Mouse (Mus musculus): ENCODE results near the gene Lman1l. TPM values are rescaled to one million over a fixed set of nuclear protein-coding genes. Genes with fewer than 3 reads are reported as not detected.

The Lman1l gene
- polyA plus RNA-seq (2012; rRNA removed): 0.05 TPM in 1 of 2 replicates, not detected in the other

DNA sequence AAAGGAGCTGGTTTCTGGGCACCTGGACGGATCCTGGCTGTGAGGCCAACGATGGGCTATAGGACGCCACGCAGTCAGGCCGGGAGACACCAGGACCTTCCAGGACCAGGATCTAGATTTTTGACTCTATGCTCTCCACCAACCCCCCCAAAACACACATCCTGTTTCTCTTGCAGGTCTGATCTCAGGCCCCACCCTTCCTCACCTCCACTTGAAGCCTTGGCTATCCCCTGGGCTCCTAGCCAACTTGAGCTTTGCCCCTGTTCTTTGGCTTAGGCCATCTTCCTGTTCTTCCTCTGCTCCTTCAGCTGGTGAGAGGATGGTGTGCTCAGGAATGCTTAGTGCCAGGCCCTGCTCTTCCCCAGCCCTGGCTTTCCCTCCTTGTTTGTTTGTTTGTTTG is at the start of gene Lman1l:
Gene Lman1l, minus strand, starts transcription at position 101 of the 400 bp plus-strand sequence.

DNA sequence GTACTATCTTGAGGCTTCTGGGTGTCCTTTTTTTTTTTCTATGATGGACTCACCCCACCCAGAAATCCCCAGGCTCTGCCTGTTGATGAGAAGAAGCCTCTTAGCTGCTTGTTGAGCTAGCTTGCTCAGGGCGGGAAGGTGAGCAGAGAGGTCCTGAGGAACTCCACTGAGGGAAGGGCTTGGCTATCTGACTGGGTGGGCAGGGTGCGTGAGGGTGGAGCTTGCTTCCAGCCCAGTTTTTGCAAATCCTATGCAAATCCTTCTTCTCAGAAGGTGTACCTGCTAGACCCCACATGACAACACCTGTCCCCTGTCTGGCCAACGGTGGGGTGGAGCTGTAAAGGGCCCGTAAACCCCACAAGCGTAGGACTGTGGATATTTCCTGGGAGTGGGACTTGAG is 32.7 kb upstream of the Lman1l start, which contains the start of gene Csk:
Gene Csk, minus strand, starts transcription at position 349 of the 400 bp plus-strand sequence.

DNA sequence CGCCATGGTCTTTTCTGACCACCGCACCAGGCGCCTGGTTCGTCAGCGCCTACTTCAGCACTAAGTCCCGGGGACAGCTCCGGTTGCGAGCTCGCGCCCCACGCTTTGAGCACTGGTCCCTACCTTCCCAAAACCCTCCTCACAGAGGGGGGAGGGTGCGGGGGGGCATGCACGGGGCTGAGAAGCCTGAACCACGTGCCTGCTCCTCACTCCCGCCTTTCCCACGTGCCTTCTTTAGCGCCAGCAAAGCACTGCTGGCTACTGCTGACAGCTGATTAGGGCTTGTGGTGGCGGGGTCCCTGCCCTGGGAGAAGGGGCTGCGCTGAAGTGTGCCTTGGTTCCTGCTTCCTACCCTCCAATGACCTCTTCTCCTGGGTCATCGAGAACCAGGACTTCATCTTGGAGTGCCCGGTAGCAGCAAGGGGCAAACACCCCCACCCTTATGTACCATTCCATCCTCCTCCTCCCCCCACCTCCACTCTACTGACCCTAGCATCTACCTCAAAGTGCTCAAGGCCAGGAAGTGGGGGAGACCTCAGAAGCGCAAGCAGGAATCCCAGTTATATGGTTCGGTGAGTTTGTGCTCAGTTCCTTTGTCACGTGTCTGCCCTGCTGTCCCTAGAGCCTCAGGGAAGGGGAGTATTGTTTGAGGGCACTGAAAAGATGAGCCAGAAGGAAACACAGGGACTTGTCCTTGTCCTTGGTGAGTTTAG is 14.3 kb downstream of the Lman1l start, which contains the start of gene Cplx3:
Gene Cplx3, minus strand, starts transcription at position 143 of the 713 bp plus-strand sequence.

DNA sequence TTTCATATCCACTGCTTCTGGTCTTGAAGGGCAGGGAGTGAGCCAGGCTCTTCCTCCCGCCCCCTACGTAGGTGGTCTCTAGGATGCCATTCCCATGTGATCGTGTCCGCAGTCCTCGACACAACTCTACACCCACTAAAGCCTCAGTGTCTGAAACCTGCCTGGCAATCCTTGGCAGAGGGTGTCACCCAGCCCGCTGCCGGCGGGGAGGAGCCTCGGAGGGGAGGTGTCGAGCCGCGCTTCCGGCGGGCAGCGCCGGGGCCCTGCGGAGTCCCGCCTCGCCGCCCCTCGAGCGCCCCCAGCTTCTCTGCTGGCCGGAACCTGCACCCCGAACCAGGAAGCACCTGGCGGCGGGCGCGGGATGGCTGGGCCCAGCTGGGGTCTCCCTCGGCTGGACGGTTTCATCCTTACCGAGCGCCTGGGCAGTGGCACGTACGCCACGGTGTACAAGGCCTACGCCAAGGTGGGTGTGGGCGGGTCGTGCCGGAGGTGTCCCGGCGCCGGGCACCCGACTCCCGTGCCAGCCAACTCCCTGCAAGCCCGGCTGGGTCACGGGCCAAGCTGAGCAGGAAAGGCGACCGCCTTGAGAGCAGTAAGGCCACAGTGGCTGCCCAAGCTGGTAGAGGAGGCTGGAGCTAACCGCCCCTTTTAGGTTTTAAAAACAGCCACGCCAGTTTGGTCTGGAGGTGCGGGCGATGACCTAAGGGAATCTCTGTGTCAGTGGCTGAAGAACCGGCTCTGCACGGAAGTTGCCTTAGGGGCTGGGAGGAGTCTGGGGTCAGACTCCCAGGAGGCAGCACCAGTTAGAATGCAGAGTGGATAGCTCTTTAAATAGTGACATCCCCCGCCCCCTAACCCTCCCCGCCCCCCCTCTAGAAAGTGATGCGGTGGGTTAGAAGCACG is 31.1 kb downstream of the Lman1l start, which contains the start of gene Ulk3:
Gene Ulk3, plus strand, starts transcription at position 229 of the 903 bp plus-strand sequence.

DNA sequence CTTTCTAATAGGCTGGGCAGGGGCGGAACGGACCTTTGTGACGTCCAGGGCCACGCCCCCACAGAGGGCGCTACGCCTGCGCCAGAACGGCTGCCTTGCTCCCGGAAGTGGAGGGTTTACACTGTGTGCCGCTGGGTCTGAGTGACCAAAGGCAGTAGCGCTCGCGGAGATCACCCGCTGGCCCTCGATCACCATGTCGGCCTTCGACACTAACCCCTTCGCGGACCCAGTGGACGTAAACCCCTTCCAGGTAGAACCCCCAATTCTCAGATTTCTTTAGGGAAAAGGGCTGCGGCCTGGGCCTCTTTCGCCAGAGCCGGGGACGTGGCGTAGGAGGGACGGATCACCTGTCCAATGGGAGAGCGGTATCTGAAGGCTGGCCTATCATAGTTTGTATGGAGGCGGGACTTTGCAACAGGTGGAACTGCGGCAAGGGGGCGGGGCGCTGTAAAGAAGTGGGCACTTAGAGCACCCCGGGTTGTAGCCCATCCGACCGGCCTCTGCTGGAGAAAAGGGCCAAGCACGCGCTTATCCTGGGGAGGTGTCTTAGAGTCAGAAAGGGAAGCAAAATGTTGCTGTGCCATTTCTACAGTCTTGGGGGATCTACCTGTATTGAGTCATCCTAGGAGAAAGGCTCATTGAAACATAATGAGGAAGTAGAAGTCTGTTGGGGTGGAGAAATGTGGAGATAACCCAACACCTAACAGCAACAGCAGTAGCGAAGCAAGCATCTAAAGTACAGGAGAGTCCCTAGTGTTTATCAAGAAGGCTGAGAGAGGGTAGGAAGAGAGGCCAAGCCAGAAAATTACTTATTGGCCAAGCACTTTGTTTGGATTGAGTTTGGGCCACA is 59.5 kb downstream of the Lman1l start, which contains the start of gene Scamp2:
Gene Scamp2, plus strand, starts transcription at position 83 of the 850 bp plus-strand sequence.

Other genes starting within 250 kb of the Lman1l start
- 17.6 and 19.2 TPM in 2 replicates for gene Ppcdc, start 180.7 kb downstream of the Lman1l start, polyA plus RNA-seq (2012; rRNA removed)
- 158 and 168 TPM in 2 replicates for gene Scamp5, start 152.7 kb downstream of the Lman1l start, polyA plus RNA-seq (2012; rRNA removed)
- 8.9 and 9.9 TPM in 2 replicates for gene Rpp25, start 116.7 kb downstream of the Lman1l start, polyA plus RNA-seq (2012; rRNA removed)
- 281 and 304 TPM in 2 replicates for gene Cox5a, start 99.5 kb downstream of the Lman1l start, polyA plus RNA-seq (2012; rRNA removed)
- 14.1 and 15.3 TPM in 2 replicates for gene Fam219b, start 83.2 kb downstream of the Lman1l start, polyA plus RNA-seq (2012; rRNA removed)
- 73.2 and 77.8 TPM in 2 replicates for gene Mpi, start 68.0 kb downstream of the Lman1l start, polyA plus RNA-seq (2012; rRNA removed)
- 64.7 and 67.9 TPM in 2 replicates for gene Scamp2, start 59.8 kb downstream of the Lman1l start, polyA plus RNA-seq (2012; rRNA removed)
- gene Ulk3, start 31.3 kb downstream of the Lman1l start, polyA plus RNA-seq (2012; rRNA removed): 34.6 and 42.8 TPM in 2 replicates
- 0.19 and 0.42 TPM in 2 replicates for gene Cplx3, start 14.5 kb downstream of the Lman1l start, polyA plus RNA-seq (2012; rRNA removed)
- 114 and 117 TPM in 2 replicates for gene Csk, start 32.9 kb upstream of the Lman1l start, polyA plus RNA-seq (2012; rRNA removed)
- gene Cyp1a2, start 62.9 kb upstream of the Lman1l start, polyA plus RNA-seq (2012; rRNA removed): not detected in 2 replicates
- gene Cyp1a1, start 67.2 kb upstream of the Lman1l start, polyA plus RNA-seq (2012; rRNA removed): 0.05 and 0.06 TPM in 2 replicates
- 19.5 and 21.2 TPM in 2 replicates for gene Edc3, start 87.8 kb upstream of the Lman1l start, polyA plus RNA-seq (2012; rRNA removed)
- 170 and 196 TPM in 2 replicates for gene Clk3, start 145.1 kb upstream of the Lman1l start, polyA plus RNA-seq (2012; rRNA removed)
- 13.3 and 14.3 TPM in 2 replicates for gene Arid3b, start 216.0 kb upstream of the Lman1l start, polyA plus RNA-seq (2012; rRNA removed)